Mouse (Mus musculus) forebrain, embryonic 10.5 days (tissue): ENCODE data around the gene Dnaaf5. TPM values are rescaled to one million over a fixed set of nuclear protein-coding genes. Genes with fewer than 3 reads are reported as not detected.

Experiments
- DNase-seq: peaks from one replicate; pipeline ENCODE4 v3.0.0-alpha.2; 2017; ENCODE audit warnings: low spot score; ENCODE audit errors: extremely low spot score
- H3K27ac ChIP-seq: fragments of 300-500 bp; sonication (generic); 2 replicates; pipeline ENCODE4 v1.5.1; 2016; ENCODE audit warnings: mild to moderate bottlenecking
- H3K27me3 ChIP-seq: fragments of 300-500 bp; sonication (generic); 2 replicates; pipeline ENCODE4 v1.6.1; 2016; ENCODE audit warnings: mild to moderate bottlenecking; ENCODE audit not compliant: poor library complexity, severe bottlenecking
- H3K36me3 ChIP-seq: fragments of 300-500 bp; sonication (generic); replicated peaks from 2 replicates; pipeline ENCODE4 v1.6.1; 2016; ENCODE audit warnings: mild to moderate bottlenecking, moderate library complexity
- H3K4me1 ChIP-seq: fragments of 300-500 bp; sonication (generic); 2 replicates; pipeline ENCODE4 v1.6.1; 2016
- H3K4me3 ChIP-seq: fragments of 300-500 bp; sonication (generic); 2 replicates; pipeline ENCODE4 v1.5.1; 2016; ENCODE audit warnings: mild to moderate bottlenecking, moderate library complexity
- H3K9me3 ChIP-seq: fragments of 300-500 bp; sonication (generic); 2 replicates; pipeline ENCODE4 v1.6.1; 2016; ENCODE audit warnings: mild to moderate bottlenecking, moderate library complexity
- WGBS: fragments of 180-500 bp; shearing (Covaris S2); methylation state at CpG from one replicate; pipeline ENCODE4 v1.1.7; 2016; 5-methylcytosine and 5-hydroxymethylcytosine counted together
- polyA plus RNA-seq: library from polyadenylated mRNA; unstranded; fragments of >200 nt; fragmentation: Nextera tagmentation; extraction: Ambion mirVana; gene quantifications from 2 replicates; pipeline ENCODE4 v1.2.1, GENCODE M21; 2016

Gene Dnaaf5
- polyA plus RNA-seq, 1 experiment from 2014 or later = 8.0 TPM

GRCm38 (mm10) chr5:139147178-139148078, 2.6 kb upstream of the Dnaaf5 start:
- 94% methylated on average over 14 of the region's 14 CpGs for WGBS
- no peak overlapping the region for H3K27ac ChIP-seq
- H3K9me3 ChIP-seq = no peaks in the 10 kb centered on the region

GRCm38 (mm10) chr5:139149006-139149672, 884 bp upstream of the Dnaaf5 start:
- peak overlapping the region; percentile 94 for H3K4me3 ChIP-seq
- peaks cover 25% of the 10 kb centered on the region for H3K4me1 ChIP-seq
- DNase-seq = no peak
- WGBS = 28% methylated on average over 11 of the region's 11 CpGs
- peak overlapping the region; percentile 87 for H3K27ac ChIP-seq
- peaks cover 26% of the 10 kb centered on the region for H3K36me3 ChIP-seq
- H3K9me3 ChIP-seq = no peaks in the 10 kb centered on the region
- no peaks in the 10 kb centered on the region for H3K27me3 ChIP-seq

More at GRCm38 (mm10) chr5:139147178-139148078, 2.6 kb upstream of the Dnaaf5 start:
- peaks cover 9% of the 10 kb centered on the region for H3K36me3 ChIP-seq
- H3K4me3 ChIP-seq = no peak overlapping the region
- no peak for DNase-seq
- H3K27me3 ChIP-seq = no peaks in the 10 kb centered on the region
- H3K4me1 ChIP-seq = peaks cover 25% of the 10 kb centered on the region

GRCm38 (mm10) chr5:139150603-139151031, 594 bp downstream of the Dnaaf5 start:
- peak; percentile 30 for DNase-seq
- no peaks in the 10 kb centered on the region for H3K9me3 ChIP-seq
- H3K4me3 ChIP-seq = peak overlapping the region; percentile 94
- H3K36me3 ChIP-seq = peaks cover 41% of the 10 kb centered on the region
- peak overlapping the region; percentile 87 for H3K27ac ChIP-seq
- under 1% methylated on average over 45 of the region's 45 CpGs for WGBS
- peaks cover 25% of the 10 kb centered on the region for H3K4me1 ChIP-seq
- H3K27me3 ChIP-seq = no peaks in the 10 kb centered on the region

GRCm38 (mm10) chr5:139160899-139161298, 10.9 kb downstream of the Dnaaf5 start:
- Histone ChIP-seq H3K9me3 (no peaks in the 10 kb centered on the region), H3K4me3 (no peak overlapping the region), H3K36me3 (peaks cover 87% of the 10 kb centered on the region), H3K27me3 (no peaks in the 10 kb centered on the region), H3K27ac (no peak overlapping the region), H3K4me1 (no peaks in the 10 kb centered on the region)
- no peak for DNase-seq
- 89% methylated on average over 8 of the region's 8 CpGs for WGBS

- no peak for DNase-seq
- H3K4me1 ChIP-seq = no peaks in the 10 kb centered on the region
- H3K9me3 ChIP-seq = no peaks in the 10 kb centered on the region
- H3K36me3 ChIP-seq = peaks cover 87% of the 10 kb centered on the region
- no peak overlapping the region for H3K4me3 ChIP-seq
- 92% methylated on average over 10 of the region's 10 CpGs for WGBS
- no peaks in the 10 kb centered on the region for H3K27me3 ChIP-seq
- H3K27ac ChIP-seq = no peak overlapping the region
These were observed 11.6 kb downstream of the Dnaaf5 start for GRCm38 (mm10) chr5:139161632-139162031.

- H3K4me3 ChIP-seq = no peak overlapping the region
- H3K27me3 ChIP-seq = no peaks in the 10 kb centered on the region
- 90% methylated on average over 6 of the region's 6 CpGs for WGBS
- DNase-seq = no peak
- H3K27ac ChIP-seq = no peak overlapping the region
- no peaks in the 10 kb centered on the region for H3K4me1 ChIP-seq
- peaks cover 99% of the 10 kb centered on the region for H3K36me3 ChIP-seq
- no peaks in the 10 kb centered on the region for H3K9me3 ChIP-seq
These were observed 16.8 kb downstream of the Dnaaf5 start for GRCm38 (mm10) chr5:139166781-139167361.

GRCm38 (mm10) chr5:139167548-139167947, 17.5 kb downstream of the Dnaaf5 start:
- DNase-seq = no peak
- 90% methylated on average over 1 of the region's 1 CpGs for WGBS

GRCm38 (mm10) chr5:139171929-139172328, 21.9 kb downstream of the Dnaaf5 start:
- Histone ChIP-seq H3K36me3 (peaks cover 95% of the 10 kb centered on the region), H3K9me3 (no peaks in the 10 kb centered on the region), H3K27ac (no peak overlapping the region), H3K27me3 (no peaks in the 10 kb centered on the region), H3K4me1 (peaks cover 12% of the 10 kb centered on the region), H3K4me3 (no peak overlapping the region)
- no peak for DNase-seq
- 94% methylated on average over 4 of the region's 4 CpGs for WGBS

More at GRCm38 (mm10) chr5:139167548-139167947, 17.5 kb downstream of the Dnaaf5 start:
- Histone ChIP-seq H3K27ac (no peak overlapping the region), H3K4me3 (no peak overlapping the region), H3K4me1 (no peaks in the 10 kb centered on the region), H3K9me3 (no peaks in the 10 kb centered on the region), H3K36me3 (peaks cover 99% of the 10 kb centered on the region), H3K27me3 (no peaks in the 10 kb centered on the region)

GRCm38 (mm10) chr5:139174141-139174540, 24.1 kb downstream of the Dnaaf5 start:
- no peak overlapping the region for H3K4me3 ChIP-seq
- no peaks in the 10 kb centered on the region for H3K9me3 ChIP-seq
- H3K36me3 ChIP-seq = peaks cover 94% of the 10 kb centered on the region
- DNase-seq = no peak
- H3K27me3 ChIP-seq = no peaks in the 10 kb centered on the region
- H3K27ac ChIP-seq = peak overlapping the region; percentile 51; the same call in 1 of the 2 replicates
- WGBS = 73% methylated on average over 10 of the region's 10 CpGs
- peaks cover 12% of the 10 kb centered on the region for H3K4me1 ChIP-seq

- no peak for DNase-seq
- Histone ChIP-seq H3K36me3 (peaks cover 95% of the 10 kb centered on the region), H3K27ac (no peak overlapping the region), H3K9me3 (no peaks in the 10 kb centered on the region), H3K4me1 (peaks cover 12% of the 10 kb centered on the region), H3K4me3 (no peak overlapping the region), H3K27me3 (no peaks in the 10 kb centered on the region)
- WGBS = 72% methylated on average over 8 of the region's 10 CpGs
These were observed 24.8 kb downstream of the Dnaaf5 start for GRCm38 (mm10) chr5:139174556-139175547.

- 33% methylated on average over 11 of the region's 11 CpGs for WGBS
- H3K36me3 ChIP-seq = peaks cover 98% of the 10 kb centered on the region
These were observed 29.0 kb downstream of the Dnaaf5 start for GRCm38 (mm10) chr5:139178895-139179631.

More at GRCm38 (mm10) chr5:139178895-139179631, 29.0 kb downstream of the Dnaaf5 start:
- Histone ChIP-seq H3K27me3 (no peaks in the 10 kb centered on the region), H3K27ac (no peak overlapping the region), H3K9me3 (no peaks in the 10 kb centered on the region), H3K4me1 (peaks cover 10% of the 10 kb centered on the region), H3K4me3 (no peak overlapping the region)
- peak; percentile 65 for DNase-seq
